Mouse (Mus musculus) midbrain, embryonic 12.5 days (tissue): Measurements from ENCODE around the gene Guca1a. TPM values are rescaled to one million over a fixed set of nuclear protein-coding genes. Genes with fewer than 3 reads are reported as not detected.

Source experiments
- ATAC-seq: fragments of 200-750 bp; cut with Nextera tagmentation; 2 replicates; pipeline ENCODE4 v1.8.0; 2017; ENCODE audit warnings: low read depth, moderate TSS enrichment, moderate library complexity; ENCODE audit not compliant: low FRiP score
- H3K27ac ChIP-seq: fragments of 300-500 bp; sonication (generic); replicated peaks from 2 replicates; pipeline ENCODE4 v1.5.1; 2016; ENCODE audit warnings: mild to moderate bottlenecking
- H3K27me3 ChIP-seq: fragments of 300-500 bp; sonication (generic); 2 replicates; pipeline ENCODE4 v1.6.1; 2016; ENCODE audit warnings: mild to moderate bottlenecking
- H3K36me3 ChIP-seq: fragments of 300-500 bp; sonication (generic); 2 replicates; pipeline ENCODE4 v1.6.1; 2016
- H3K4me1 ChIP-seq: fragments of 300-500 bp; sonication (generic); 2 replicates; pipeline ENCODE4 v1.6.1; 2016
- H3K4me2 ChIP-seq: fragments of 300-500 bp; sonication (generic); replicated peaks from 2 replicates; pipeline ENCODE4 v1.6.1; 2016; ENCODE audit warnings: mild to moderate bottlenecking, moderate library complexity
- H3K4me3 ChIP-seq: fragments of 300-500 bp; sonication (generic); 2 replicates; pipeline ENCODE4 v1.5.1; 2016; ENCODE audit warnings: mild to moderate bottlenecking
- H3K9ac ChIP-seq: fragments of 300-500 bp; sonication (generic); replicated peaks from 2 replicates; pipeline ENCODE4 v1.6.1; 2016; ENCODE audit warnings: mild to moderate bottlenecking, moderate library complexity
- H3K9me3 ChIP-seq: fragments of 300-500 bp; sonication (generic); 2 replicates; pipeline ENCODE4 v1.6.1; 2016; ENCODE audit warnings: mild to moderate bottlenecking
- WGBS: fragments of 180-500 bp; shearing (Covaris S2); methylation state at CpG from one replicate; pipeline ENCODE4 v1.1.7; 2016; 5-methylcytosine and 5-hydroxymethylcytosine counted together
- polyA plus RNA-seq: library from polyadenylated mRNA; unstranded; fragments of >200 nt; fragmentation: Nextera tagmentation; extraction: Ambion mirVana; gene quantifications from 2 replicates; pipeline ENCODE4 v1.2.1, GENCODE M21; 2016

Gene Guca1a
- 0.70 and 0.99 TPM in 2 replicates for polyA plus RNA-seq

- H3K4me3 ChIP-seq = no peak within 1 kb of the TSS
- H3K4me2 ChIP-seq = no peak within 1 kb of the TSS
- ATAC-seq = no peak
- H3K36me3 ChIP-seq = no peaks in the 10 kb centered on the region
- peaks cover 46% of the 10 kb centered on the region for H3K27me3 ChIP-seq
- H3K4me1 ChIP-seq = peaks cover 11% of the 10 kb centered on the region
- WGBS = 10% methylated on average over 10 of the region's 10 CpGs
- no peaks in the 10 kb centered on the region for H3K9me3 ChIP-seq
- H3K27ac ChIP-seq = no peak within 1 kb of the TSS
- no peak within 1 kb of the TSS for H3K9ac ChIP-seq
These were observed at the start of gene Guca1a for GRCm38 (mm10) chr17:47400451-47400850. Gene Guca1a, minus strand, starts transcription at chr17:47400584.

GRCm38 (mm10) chr17:47449432-47449831, 49.0 kb upstream of the Guca1a start:
- H3K4me1 ChIP-seq = no peaks in the 10 kb centered on the region
- no peak overlapping the region for H3K4me2 ChIP-seq
- H3K9me3 ChIP-seq = no peaks in the 10 kb centered on the region
- no peak overlapping the region for H3K9ac ChIP-seq
- no peaks in the 10 kb centered on the region for H3K27me3 ChIP-seq
- WGBS = 73% methylated on average over 5 of the region's 5 CpGs
- no peak overlapping the region for H3K27ac ChIP-seq
- no peak overlapping the region for H3K4me3 ChIP-seq
- no peak for ATAC-seq
- H3K36me3 ChIP-seq = no peaks in the 10 kb centered on the region

GRCm38 (mm10) chr17:47448523-47449372, 48.4 kb upstream of the Guca1a start:
- H3K4me3 ChIP-seq = no peak overlapping the region
- H3K36me3 ChIP-seq = no peaks in the 10 kb centered on the region
- H3K27ac ChIP-seq = no peak overlapping the region
- no peaks in the 10 kb centered on the region for H3K9me3 ChIP-seq
- 52% methylated on average over 8 of the region's 8 CpGs for WGBS
- no peak for ATAC-seq
- no peak overlapping the region for H3K4me2 ChIP-seq
- H3K9ac ChIP-seq = no peak overlapping the region
- no peaks in the 10 kb centered on the region for H3K4me1 ChIP-seq
- H3K27me3 ChIP-seq = no peaks in the 10 kb centered on the region

- ATAC-seq = no peak
- no peak overlapping the region for H3K4me3 ChIP-seq
- no peak overlapping the region for H3K4me2 ChIP-seq
- no peak overlapping the region for H3K27ac ChIP-seq
- no peaks in the 10 kb centered on the region for H3K36me3 ChIP-seq
- 0 out of 2 replicates have a peak, but pooled peaks cover 3% of the 10 kb centered on the region for H3K4me1 ChIP-seq
- no peak overlapping the region for H3K9ac ChIP-seq
- no peaks in the 10 kb centered on the region for H3K9me3 ChIP-seq
- no peaks in the 10 kb centered on the region for H3K27me3 ChIP-seq
- 91% methylated on average over 11 of the region's 11 CpGs for WGBS
These were observed 46.2 kb upstream of the Guca1a start for GRCm38 (mm10) chr17:47446561-47446960.

GRCm38 (mm10) chr17:47446025-47446424, 45.6 kb upstream of the Guca1a start:
- 0 out of 2 replicates have a peak, but pooled peaks cover 4% of the 10 kb centered on the region for H3K4me1 ChIP-seq
- no peaks in the 10 kb centered on the region for H3K36me3 ChIP-seq
- WGBS = 63% methylated on average over 9 of the region's 9 CpGs
- no peaks in the 10 kb centered on the region for H3K27me3 ChIP-seq
- H3K9me3 ChIP-seq = no peaks in the 10 kb centered on the region
- H3K9ac ChIP-seq = no peak overlapping the region
- no peak overlapping the region for H3K4me2 ChIP-seq
- H3K27ac ChIP-seq = no peak overlapping the region
- ATAC-seq = no peak
- no peak overlapping the region for H3K4me3 ChIP-seq

- Histone ChIP-seq H3K27ac (no peak overlapping the region), H3K4me3 (no peak overlapping the region), H3K4me2 (no peak overlapping the region), H3K36me3 (no peaks in the 10 kb centered on the region), H3K9me3 (no peaks in the 10 kb centered on the region), H3K4me1 (0 out of 2 replicates have a peak, but pooled peaks cover 7% of the 10 kb centered on the region), H3K27me3 (no peaks in the 10 kb centered on the region), H3K9ac (no peak overlapping the region)
- WGBS = 75% methylated on average over 11 of the region's 11 CpGs
- ATAC-seq = no peak
These were observed 45.1 kb upstream of the Guca1a start for GRCm38 (mm10) chr17:47445518-47445917.

GRCm38 (mm10) chr17:47444113-47444512, 43.7 kb upstream of the Guca1a start:
- Histone ChIP-seq H3K4me2 (no peak overlapping the region), H3K4me1 (peaks cover 13% of the 10 kb centered on the region), H3K36me3 (no peaks in the 10 kb centered on the region), H3K27me3 (peaks cover 6% of the 10 kb centered on the region), H3K4me3 (no peak overlapping the region), H3K27ac (no peak overlapping the region), H3K9ac (no peak overlapping the region), H3K9me3 (no peaks in the 10 kb centered on the region)
- ATAC-seq = no peak
- 79% methylated on average over 6 of the region's 6 CpGs for WGBS

- Histone ChIP-seq H3K36me3 (no peaks in the 10 kb centered on the region), H3K27ac (no peak overlapping the region), H3K4me1 (peaks cover 13% of the 10 kb centered on the region), H3K9ac (no peak overlapping the region), H3K9me3 (no peaks in the 10 kb centered on the region), H3K27me3 (peaks cover 24% of the 10 kb centered on the region), H3K4me2 (no peak overlapping the region), H3K4me3 (no peak overlapping the region)
- no peak for ATAC-seq
- WGBS = 86% methylated on average over 3 of the region's 3 CpGs
These were observed 41.9 kb upstream of the Guca1a start for GRCm38 (mm10) chr17:47442271-47442670.

- Histone ChIP-seq H3K27me3 (peaks cover 32% of the 10 kb centered on the region), H3K4me2 (no peak overlapping the region), H3K36me3 (no peaks in the 10 kb centered on the region), H3K27ac (no peak overlapping the region), H3K9ac (no peak overlapping the region), H3K4me1 (peaks cover 18% of the 10 kb centered on the region), H3K9me3 (no peaks in the 10 kb centered on the region), H3K4me3 (no peak overlapping the region)
- ATAC-seq = no peak
- 75% methylated on average over 19 of the region's 19 CpGs for WGBS
These were observed 41.1 kb upstream of the Guca1a start for GRCm38 (mm10) chr17:47441296-47442051.

GRCm38 (mm10) chr17:47440359-47440890, 40.0 kb upstream of the Guca1a start:
- H3K9ac ChIP-seq = no peak overlapping the region
- no peak overlapping the region for H3K4me2 ChIP-seq
- peak overlapping the region; percentile 31; the same call in 1 of the 2 replicates for H3K27ac ChIP-seq
- peaks cover 21% of the 10 kb centered on the region for H3K4me1 ChIP-seq
- H3K27me3 ChIP-seq = peaks cover 38% of the 10 kb centered on the region
- H3K4me3 ChIP-seq = no peak overlapping the region
- H3K36me3 ChIP-seq = no peaks in the 10 kb centered on the region
- no peaks in the 10 kb centered on the region for H3K9me3 ChIP-seq
- WGBS = 2% methylated on average over 9 of the region's 9 CpGs
- ATAC-seq = peak; percentile 34; the same call in 1 of the 2 replicates

- H3K27me3 ChIP-seq = peaks cover 41% of the 10 kb centered on the region
These were observed 39.1 kb upstream of the Guca1a start for GRCm38 (mm10) chr17:47439396-47440028.

More at GRCm38 (mm10) chr17:47439396-47440028, 39.1 kb upstream of the Guca1a start:
- WGBS = 43% methylated on average over 9 of the region's 9 CpGs
- H3K9me3 ChIP-seq = no peaks in the 10 kb centered on the region
- H3K4me2 ChIP-seq = no peak overlapping the region
- H3K27ac ChIP-seq = no peak overlapping the region
- no peaks in the 10 kb centered on the region for H3K36me3 ChIP-seq
- no peak for ATAC-seq
- H3K4me3 ChIP-seq = no peak overlapping the region
- no peak overlapping the region for H3K9ac ChIP-seq
- H3K4me1 ChIP-seq = peaks cover 21% of the 10 kb centered on the region
